Mouse (Mus musculus) testis, adult 2 months (tissue): ENCODE results near the gene Agfg2.

Source experiments
- CTCF ChIP-seq: fragments of 200-500 bp; IDR thresholded peaks from 2 replicates; pipeline ENCODE4 v1.5.1; 2012; ENCODE audit warnings: low read depth, mild to moderate bottlenecking, inconsistent platforms, low read length, moderate library complexity; ENCODE audit not compliant: control insufficient read depth, insufficient read depth, insufficient replicate concordance
- POLR2A ChIP-seq: fragments of 200-500 bp; IDR thresholded peaks from 2 replicates; pipeline ENCODE4 v1.6.1; 2012; ENCODE audit warnings: low read depth, mild to moderate bottlenecking, inconsistent platforms, low read length, moderate library complexity; ENCODE audit not compliant: control insufficient read depth

- TF ChIP-seq CTCF = no peak
- no peak for TF ChIP-seq POLR2A
These were observed 28.9 kb upstream of the Agfg2 start for GRCm38 (mm10) chr5:137713454-137713853.
